Mouse (Mus musculus) layer of hippocampus, postnatal 10 days (tissue): Measurements from ENCODE around the gene Pikfyve. TPM values are rescaled to one million over a fixed set of nuclear protein-coding genes. Genes with fewer than 3 reads are reported as not detected.

Experiments
- DNase-seq, 2 experiments: peaks; one replicate each; pipeline ENCODE4 v3.0.0; 2021; ENCODE audit warnings: low spot score in 2 of 2
- long read RNA-seq: library from polyadenylated mRNA; stranded (forward); transcript quantifications from one replicate; pipeline ENCODE4 v2.0.0, GENCODE M21; 2023
- total RNA-seq, 2 experiments: library from RNA; stranded (reverse); gene quantifications; 2 replicates each; pipeline ENCODE4 v1.2.3; 2021

Pikfyve gene
- total RNA-seq, result 10 to 100 TPM; 37.3 to 37.9 TPM
- long read RNA-seq, partial matches to known transcripts, result 2 of 4 reads
- long read RNA-seq, other reads (novel, unspliced or antisense), result 2 of 4 reads

DNA sequence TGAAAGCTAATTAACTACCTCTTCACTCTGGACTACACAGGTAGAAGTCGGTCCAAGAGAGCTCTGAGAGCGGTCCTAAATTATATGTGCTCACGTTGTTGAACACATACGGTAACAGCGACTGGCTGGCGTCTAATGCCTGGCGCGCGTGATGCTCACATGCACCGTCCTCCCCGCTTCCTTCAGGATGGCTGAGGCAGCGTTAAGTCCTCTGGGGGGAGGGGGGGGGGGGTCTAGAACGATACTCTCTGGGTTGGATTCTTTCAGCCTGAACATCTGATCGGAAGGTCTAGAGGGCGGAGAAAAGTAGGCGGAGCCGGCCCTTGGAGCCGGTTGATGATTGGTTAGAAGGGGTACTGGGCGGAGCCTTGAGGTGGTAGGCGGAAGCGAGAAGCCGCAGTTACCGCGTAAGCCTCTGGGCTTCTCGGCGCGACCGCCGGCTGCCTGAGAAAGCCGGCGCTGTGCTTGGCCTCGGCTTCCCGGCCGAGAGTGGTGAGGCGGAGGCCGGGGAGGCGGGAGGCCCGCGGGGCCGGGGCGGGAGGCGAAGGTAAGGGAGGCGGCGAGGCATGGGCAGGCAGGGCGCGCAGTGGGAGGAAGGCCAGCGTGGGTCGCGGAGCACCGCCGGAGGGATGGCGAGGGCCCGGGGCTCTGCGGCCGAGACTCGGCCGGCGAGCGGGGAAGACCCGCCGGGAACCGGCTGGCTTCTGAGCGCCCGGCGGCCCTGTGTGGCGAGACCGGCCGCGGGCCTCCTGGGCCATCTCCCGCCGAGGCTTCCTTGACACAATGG is at the start of gene Pikfyve, which contains the start of gene Idh1:
Gene Pikfyve (plus strand): TSS at position 397 of the 787 bp plus-strand sequence.
Gene Idh1 (minus strand): TSS at position 214 of the 787 bp plus-strand sequence.
- DNase-seq, result peak; percentile 98

- no peak for DNase-seq
Measured at GRCm38 (mm10) chr1:65137560-65137959, 48.9 kb upstream of the Pikfyve start.

DNA sequence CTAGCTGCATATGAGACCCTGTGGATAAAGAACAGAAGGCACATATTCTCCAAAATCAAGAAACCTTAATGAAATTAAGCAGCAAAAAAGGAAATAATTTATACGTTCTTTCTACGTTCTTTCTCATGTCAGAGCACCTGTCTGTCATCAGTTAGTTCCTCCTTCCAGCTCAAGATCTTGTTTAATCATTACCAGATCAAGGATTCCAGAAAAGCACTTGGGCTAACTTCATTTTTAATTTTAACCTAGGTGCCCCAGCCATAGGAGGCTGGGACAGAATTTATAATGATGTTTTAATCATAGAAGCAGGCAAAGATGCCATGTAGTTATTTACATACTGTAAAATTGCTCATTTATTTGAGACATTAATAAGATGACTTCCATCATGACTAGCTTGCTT is 41.7 kb upstream of the Pikfyve start:
- DNase-seq, result no peak

- DNase-seq, result no peak
Measured at GRCm38 (mm10) chr1:65146601-65147000, 39.9 kb upstream of the Pikfyve start.

- no peak for DNase-seq
Measured at GRCm38 (mm10) chr1:65147326-65147725, 39.2 kb upstream of the Pikfyve start.

DNA sequence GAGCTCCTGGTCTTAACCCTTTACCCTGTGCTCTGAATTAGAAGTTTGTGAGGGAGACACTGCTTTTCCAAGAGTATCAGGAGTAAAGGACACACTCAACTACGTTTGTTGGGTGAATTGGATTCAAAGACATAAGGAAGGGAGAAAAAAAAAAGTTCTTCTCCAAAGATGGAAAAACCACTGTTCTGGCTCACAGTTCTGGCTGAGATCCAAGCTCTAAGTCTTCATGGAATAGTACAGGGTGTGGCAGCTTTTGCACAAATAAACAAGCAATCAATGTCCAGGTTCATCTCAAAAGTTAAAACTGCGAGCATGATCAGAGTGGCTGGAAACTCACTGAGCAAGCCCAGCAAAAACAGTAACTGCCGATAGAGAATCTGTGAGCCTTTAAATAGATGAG is 38.5 kb upstream of the Pikfyve start:
- no peak for DNase-seq

GRCm38 (mm10) chr1:65154814-65155213 is 31.7 kb upstream of the Pikfyve start:
- DNase-seq, result no peak

DNA sequence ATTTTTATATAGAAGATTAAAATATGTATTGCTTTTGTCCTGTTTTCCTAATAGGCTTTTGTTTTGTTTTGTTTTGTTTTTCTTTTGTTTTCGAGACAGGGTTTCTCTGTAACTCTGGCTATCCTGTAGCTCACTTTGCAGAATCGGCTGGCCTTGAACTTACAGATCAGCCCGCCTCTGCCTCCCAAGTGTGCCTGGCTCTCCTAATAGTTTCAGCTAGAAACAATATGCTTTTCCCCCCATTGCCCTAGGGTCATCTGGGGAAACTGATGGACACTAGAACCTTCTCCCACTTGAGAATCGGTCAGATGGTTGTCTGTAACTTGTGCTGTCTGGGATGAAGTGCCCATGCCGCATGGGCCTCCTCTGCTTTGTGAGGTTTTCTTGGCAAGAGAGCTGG is 30.4 kb upstream of the Pikfyve start:
- no peak for DNase-seq

DNA sequence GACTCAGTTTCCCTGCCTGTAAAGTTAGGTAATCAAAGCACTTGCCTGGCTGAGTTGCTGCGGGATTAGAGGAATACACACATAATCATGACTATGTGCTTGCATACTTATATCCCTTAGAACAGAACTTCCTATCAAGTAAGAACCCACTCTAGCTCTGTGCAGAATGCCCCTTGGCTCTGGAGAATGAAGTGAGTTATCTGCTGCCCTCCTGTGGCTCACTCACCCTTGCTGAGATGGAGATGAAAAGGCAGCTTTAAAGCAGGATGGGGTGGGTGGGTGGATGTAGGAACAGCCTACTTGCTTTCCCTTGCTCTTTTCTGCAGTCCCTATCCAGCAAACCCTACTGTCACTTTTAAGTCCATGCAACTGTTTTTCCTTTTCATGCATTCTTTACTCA is 24.3 kb upstream of the Pikfyve start:
- peak; percentile 19 to 33 for DNase-seq

GRCm38 (mm10) chr1:65167496-65167895 is 19.0 kb upstream of the Pikfyve start:
- DNase-seq, result no peak

- DNase-seq, result no peak
Measured at GRCm38 (mm10) chr1:65169536-65169935, 16.9 kb upstream of the Pikfyve start.

GRCm38 (mm10) chr1:65169947-65170346 is 16.5 kb upstream of the Pikfyve start:
- DNase-seq, result no peak

GRCm38 (mm10) chr1:65171579-65171978 is 14.9 kb upstream of the Pikfyve start:
- DNase-seq, result no peak

DNA sequence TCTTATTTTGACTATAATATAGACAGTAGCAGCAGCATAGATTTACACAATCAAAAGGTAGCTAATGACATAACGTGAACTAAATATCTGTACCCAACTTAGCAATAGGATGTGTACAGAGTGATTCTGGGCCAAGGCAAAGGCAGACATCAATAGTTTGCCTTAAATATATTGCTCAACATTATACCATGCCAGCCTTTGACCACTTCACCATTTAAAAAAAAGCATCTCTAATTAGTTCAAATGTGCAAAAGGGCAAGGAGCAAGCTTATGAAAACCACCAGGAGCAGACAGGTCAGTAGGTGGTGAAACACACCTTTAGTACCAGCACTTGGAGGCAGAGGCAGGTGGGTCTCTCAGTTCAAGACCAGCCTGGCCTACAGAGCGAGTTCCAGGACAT is 12.8 kb upstream of the Pikfyve start:
- no peak for DNase-seq

- no peak for DNase-seq
Measured at GRCm38 (mm10) chr1:65176171-65176570, 10.3 kb upstream of the Pikfyve start.

GRCm38 (mm10) chr1:65176912-65177311 is 9.6 kb upstream of the Pikfyve start:
- DNase-seq, result no peak

- no peak for DNase-seq
Measured at GRCm38 (mm10) chr1:65177452-65177851, 9.0 kb upstream of the Pikfyve start.

GRCm38 (mm10) chr1:65178126-65178901 is 8.2 kb upstream of the Pikfyve start:
- DNase-seq, result peak; percentile 93 to 94

- DNase-seq, result peak; percentile 98 to 99
Measured at GRCm38 (mm10) chr1:65178902-65179432, 7.5 kb upstream of the Pikfyve start.

GRCm38 (mm10) chr1:65179634-65180249 is 6.7 kb upstream of the Pikfyve start:
- DNase-seq, result peak; percentile 59 to 68

DNA sequence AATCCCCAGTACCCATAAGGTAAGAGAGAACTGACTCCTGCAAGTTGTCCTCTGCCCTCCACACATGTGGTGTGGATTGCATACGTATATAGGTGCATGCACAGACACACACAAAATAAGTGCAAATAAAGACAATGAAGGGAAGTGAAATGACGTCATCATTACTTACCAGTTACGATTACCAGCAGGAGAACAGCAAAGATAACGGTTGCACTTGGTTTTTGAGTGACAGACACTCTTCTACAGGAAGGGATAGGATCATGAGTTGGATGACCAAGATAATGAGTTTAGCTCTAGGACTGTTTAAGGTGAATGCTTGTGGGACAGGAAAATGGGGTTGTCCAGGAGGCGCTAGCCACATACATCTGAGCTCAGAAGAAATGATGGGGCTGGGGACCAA is 5.0 kb upstream of the Pikfyve start:
- no peak for DNase-seq
